Mouse (Mus musculus) urinary bladder, postnatal 4 days (tissue): ENCODE results near the gene Muc5ac.

Experiments
- DNase-seq, 2 experiments: peaks; one replicate each; pipeline ENCODE4 v3.0.0; 2021 to 2022; ENCODE audit warnings: low spot score in 2 of 2

The Muc5ac gene

DNA sequence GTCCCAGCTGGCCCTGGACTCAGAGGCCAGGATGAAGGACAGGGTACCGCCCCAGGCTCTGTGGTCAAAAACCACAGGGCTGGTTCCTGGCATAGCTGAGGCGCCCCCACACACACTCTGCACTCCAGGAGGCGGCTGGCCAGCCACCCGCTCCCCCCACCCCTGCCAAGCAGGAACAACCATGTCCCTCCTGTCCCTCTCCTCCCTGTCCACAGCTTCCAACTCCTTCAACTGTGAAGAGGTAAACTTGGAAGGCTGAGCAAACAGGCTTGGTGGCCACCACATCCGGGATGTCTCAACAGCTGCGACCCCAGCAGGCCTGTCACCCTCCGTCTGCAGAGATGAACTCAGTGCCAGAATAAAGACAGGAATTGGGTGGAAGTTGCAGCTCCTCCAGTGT lies 47.2 kb downstream of the Muc5ac start:
- DNase-seq: no peak

DNA sequence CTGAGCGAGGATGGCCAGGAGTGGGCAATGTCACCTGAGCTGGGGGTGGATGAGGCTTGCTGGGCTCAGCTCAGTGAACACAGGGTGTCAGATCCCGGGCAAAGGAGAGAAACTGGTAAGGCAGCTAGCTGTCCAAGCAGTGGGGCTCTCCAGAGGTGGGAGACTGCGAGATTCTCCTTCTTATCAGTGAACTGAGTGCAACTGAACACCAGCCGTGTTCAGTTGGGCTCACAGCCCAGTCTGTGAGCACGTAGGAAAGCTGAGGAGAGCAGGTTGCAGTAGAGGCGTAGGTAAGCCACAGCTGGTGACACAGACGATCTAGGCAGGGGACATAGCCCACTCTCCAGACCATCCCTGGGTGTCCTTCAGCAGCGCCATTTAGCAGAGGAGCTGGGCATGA lies 47.7 kb downstream of the Muc5ac start:
- no peak for DNase-seq

DNA sequence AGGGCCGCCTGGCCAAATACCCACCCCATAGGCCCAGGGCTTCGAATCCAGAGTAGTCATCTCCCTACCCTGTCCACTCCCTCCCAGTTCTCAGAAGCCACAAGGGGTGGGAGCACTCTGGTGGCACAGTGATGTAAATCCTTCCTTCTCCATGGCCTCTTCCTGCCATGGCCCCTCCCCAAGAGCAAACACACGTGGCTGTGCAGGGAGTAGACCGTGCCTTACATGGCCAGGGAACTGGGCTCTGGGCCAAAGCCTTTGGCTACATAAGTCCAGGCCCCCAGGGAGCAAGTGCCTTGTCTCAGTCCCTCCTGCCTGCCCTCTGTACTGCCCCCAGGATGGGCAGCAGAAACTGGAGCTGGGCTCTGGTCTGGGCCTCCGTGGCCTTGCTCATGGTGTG lies 50.0 kb downstream of the Muc5ac start, which contains the start of gene Muc5b:
Gene Muc5b (plus strand): TSS at position 292 of the 400 bp plus-strand sequence.
- no peak for DNase-seq

DNA sequence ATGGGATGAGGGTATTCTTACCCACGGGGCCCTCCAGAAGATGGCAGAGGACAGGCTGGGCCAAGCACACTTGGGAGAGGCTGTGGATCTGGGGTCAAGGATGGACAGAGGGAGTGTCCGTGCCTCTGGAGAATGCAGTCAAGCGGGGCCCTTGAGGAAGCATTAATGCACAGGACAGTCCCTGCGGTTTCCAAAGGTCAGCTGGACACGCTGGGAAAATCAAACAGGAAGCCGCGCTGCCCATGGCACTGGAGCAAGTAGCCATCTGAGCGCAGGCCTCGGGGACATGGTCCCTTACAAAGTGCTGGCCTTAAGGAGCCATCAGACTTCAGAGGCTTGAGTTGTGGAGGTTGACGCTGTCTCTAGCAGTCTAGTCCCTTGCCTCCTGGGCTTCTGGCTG lies 51.6 kb downstream of the Muc5ac start:
- DNase-seq: no peak

DNA sequence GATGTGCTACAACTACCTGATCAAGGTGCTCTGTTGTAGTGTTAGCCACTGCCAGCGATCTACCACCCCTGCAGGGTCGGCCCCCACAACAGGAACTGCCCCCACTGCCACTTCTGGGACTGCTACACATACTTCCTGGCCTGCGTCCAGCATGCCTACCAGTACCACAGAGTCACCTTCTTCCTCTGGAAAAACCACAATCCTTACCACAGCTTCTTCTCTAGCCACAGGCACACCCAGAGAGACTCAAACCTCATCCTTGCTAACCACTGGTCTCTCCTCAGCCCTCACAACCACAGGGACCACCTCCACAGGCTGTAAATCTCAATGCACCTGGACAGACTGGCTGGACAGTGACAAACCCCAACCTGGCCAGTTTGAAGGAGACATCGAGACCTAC lies 72.3 kb downstream of the Muc5ac start:
- no peak for DNase-seq
